Mouse (Mus musculus) CH12.LX (cell line): ENCODE results near the gene Fgf12. TPM values are rescaled to one million over a fixed set of nuclear protein-coding genes. Genes with fewer than 3 reads are reported as not detected.

Experiments used
- DNase-seq: peaks from one replicate; pipeline ENCODE4 v3.0.0-alpha.2; 2013; ENCODE audit errors: extremely low read depth
- H3K27ac ChIP-seq: 2 replicates; pipeline ENCODE4 v1.5.1; 2012; ENCODE audit warnings: low read depth, mild to moderate bottlenecking, control low read depth, moderate library complexity; ENCODE audit not compliant: insufficient read depth
- H3K27me3 ChIP-seq: replicated peaks from 2 replicates; pipeline ENCODE3; 2012; ENCODE audit warnings: inconsistent platforms
- H3K36me3 ChIP-seq, 2 experiments: replicated peaks in 1 of 2; 2 replicates each; pipeline versions ENCODE3 to v1.6.1; 2012; ENCODE audit warnings: inconsistent platforms in 1 of 2, low read length in 1 of 2, mild to moderate bottlenecking in 1 of 2, mixed read lengths in 1 of 2, moderate library complexity in 1 of 2; ENCODE audit not compliant: control insufficient read depth in 1 of 2, insufficient read depth in 1 of 2
- H3K4me1 ChIP-seq, 2 experiments: 2 replicates each; pipeline ENCODE4 v1.6.1; 2012; ENCODE audit warnings: inconsistent platforms in 1 of 2, moderate library complexity in 1 of 2; ENCODE audit not compliant: insufficient read depth in 2 of 2, control insufficient read depth in 1 of 2
- H3K4me2 ChIP-seq: 2 replicates; pipeline ENCODE4 v1.6.1; 2012; ENCODE audit warnings: low read depth, mild to moderate bottlenecking, control low read depth; ENCODE audit not compliant: poor library complexity, insufficient read depth, severe bottlenecking
- H3K4me3 ChIP-seq, 3 experiments: fragments of 150-350 bp in 1 of 3; sonication (generic) in 1 of 3; replicated peaks in 1 of 3; 2 replicates each; pipeline versions ENCODE3 to v1.5.1; 2011 to 2012; ENCODE audit warnings: low read depth in 2 of 3, low read length in 2 of 3, mild to moderate bottlenecking in 2 of 3, moderate library complexity in 2 of 3, control low read depth in 1 of 3, improper control_type of control experiment in 1 of 3, inconsistent platforms in 1 of 3, mixed read lengths in 1 of 3; ENCODE audit not compliant: poor library complexity in 1 of 3
- H3K79me2 ChIP-seq: replicated peaks from 2 replicates; pipeline ENCODE4 v1.6.1; 2012; ENCODE audit warnings: mild to moderate bottlenecking, moderate library complexity; ENCODE audit not compliant: control insufficient read depth, poor library complexity, insufficient read depth, severe bottlenecking; ENCODE audit errors: extremely low read depth
- H3K9ac ChIP-seq: 2 replicates; pipeline ENCODE4 v1.6.1; 2012; ENCODE audit warnings: low read depth, mild to moderate bottlenecking, control low read depth, moderate library complexity; ENCODE audit not compliant: insufficient read depth
- H3K9me3 ChIP-seq: replicated peaks from 2 replicates; pipeline ENCODE3; 2012; ENCODE audit warnings: low read length, inconsistent platforms, mixed read lengths
- BHLHE40 ChIP-seq: IDR thresholded peaks from 2 replicates; pipeline ENCODE4 v1.6.1; 2011; ENCODE audit warnings: mild to moderate bottlenecking, low read depth, low read length, improper control_type of control experiment
- CHD2 ChIP-seq: IDR thresholded peaks from 2 replicates; pipeline ENCODE4 v1.6.1; 2011; ENCODE audit warnings: low read length, improper control_type of control experiment
- ELF1 ChIP-seq: IDR thresholded peaks from 2 replicates; pipeline ENCODE4 v1.6.1; 2014; ENCODE audit warnings: low read depth, mild to moderate bottlenecking, inconsistent platforms, low read length, improper control_type of control experiment
- JUN ChIP-seq: IDR thresholded peaks from 2 replicates; pipeline ENCODE4 v1.6.1; 2011; ENCODE audit warnings: low read depth, mild to moderate bottlenecking, low read length, improper control_type of control experiment, moderate library complexity; ENCODE audit not compliant: insufficient read depth
- JUND ChIP-seq: conservative IDR thresholded peaks from 2 replicates; pipeline ENCODE4 v1.6.1; 2011; ENCODE audit warnings: low read depth, low read length, improper control_type of control experiment
- KAT2A ChIP-seq: IDR thresholded peaks from 2 replicates; pipeline ENCODE4 v1.6.1; 2012; ENCODE audit warnings: low read length, improper control_type of control experiment, inconsistent platforms; ENCODE audit not compliant: insufficient replicate concordance
- MAFK ChIP-seq: IDR thresholded peaks from 2 replicates; pipeline ENCODE4 v1.6.1; 2011; ENCODE audit warnings: low read length, improper control_type of control experiment; ENCODE audit not compliant: insufficient replicate concordance
- MAX ChIP-seq: IDR thresholded peaks from 2 replicates; pipeline ENCODE4 v1.6.1; 2011; ENCODE audit warnings: low read length, improper control_type of control experiment
- MAZ ChIP-seq: IDR thresholded peaks from 2 replicates; pipeline ENCODE4 v1.6.1; 2012; ENCODE audit warnings: low read depth, mild to moderate bottlenecking, inconsistent platforms, low read length, improper control_type of control experiment, moderate library complexity
- MXI1 ChIP-seq: IDR thresholded peaks from 2 replicates; pipeline ENCODE4 v1.6.1; 2011; ENCODE audit warnings: mild to moderate bottlenecking, low read depth, low read length, improper control_type of control experiment
- MYC ChIP-seq: IDR thresholded peaks from 2 replicates; pipeline ENCODE4 v1.6.1; 2011; ENCODE audit warnings: low read depth, mild to moderate bottlenecking, improper control_type of control experiment, low read length
- PAX5 ChIP-seq: IDR thresholded peaks from 2 replicates; pipeline ENCODE4 v1.6.1; 2012; ENCODE audit warnings: low read length, inconsistent platforms, mixed read lengths
- RCOR1 ChIP-seq: conservative IDR thresholded peaks from 2 replicates; pipeline ENCODE4 v1.6.1; 2012; ENCODE audit warnings: low read depth, mild to moderate bottlenecking, inconsistent platforms, low read length, improper control_type of control experiment
- TCF12 ChIP-seq: IDR thresholded peaks from 2 replicates; pipeline ENCODE4 v1.6.1; 2014; ENCODE audit warnings: low read depth, mild to moderate bottlenecking, inconsistent platforms, low read length, improper control_type of control experiment
- ZC3H11A ChIP-seq: IDR thresholded peaks from 2 replicates; pipeline ENCODE4 v1.6.1; 2012; ENCODE audit warnings: low read depth, mild to moderate bottlenecking, inconsistent platforms, low read length, improper control_type of control experiment
- ZMIZ1 ChIP-seq: IDR thresholded peaks from 2 replicates; pipeline ENCODE4 v1.6.1; 2012; ENCODE audit warnings: low read depth, mild to moderate bottlenecking, inconsistent platforms, low read length, improper control_type of control experiment
- ZNF384 ChIP-seq: IDR thresholded peaks from 2 replicates; pipeline ENCODE4 v1.6.1; 2012; ENCODE audit warnings: low read depth, low read length, improper control_type of control experiment, inconsistent platforms
- dilution Hi-C: fragments of 300-500 bp; cut with MboI; formaldehyde crosslinking; loops from 2 replicates; pipeline ENCODE4 v1.14.3; 2020; ENCODE audit warnings: low sequenced_read_pairs; ENCODE audit not compliant: extremely low pct_unique_long_range_greater_than_20kb, extremely low pct_ligation_motif_present
- in situ Hi-C: fragments of 300-500 bp; cut with MboI; formaldehyde crosslinking; loops from 3 replicates; pipeline ENCODE4 v1.14.3; 2019; ENCODE audit warnings: low sequenced_read_pairs, low pct_ligation_motif_present, low pct_unique_long_range_greater_than_20kb, mixed read lengths
- polyA plus RNA-seq: library from polyadenylated mRNA; unstranded; fragments of >175 nt; gene quantifications from 2 replicates; pipeline ENCODE4 v1.2.1, GENCODE M21; 2012; ENCODE audit warnings: low read depth; ENCODE audit not compliant: insufficient read length
- total RNA-seq, 2 experiments: library from RNA; depleted of rRNA; stranded (reverse); fragments of 300-350 nt in 1 of 2; fragments of >200 nt in 1 of 2; gene quantifications; 2 replicates each; pipeline ENCODE4 v1.2.3; 2012 to 2014

Gene Fgf12
- total and polyA plus RNA-seq, 3 experiments, result not detected

- in situ Hi-C loops, result no loop called here
- TF ChIP-seq ZNF384, result no peak
- no peak for TF ChIP-seq PAX5
- no peak for TF ChIP-seq MXI1
- no peak for TF ChIP-seq ELF1
- dilution Hi-C loops, result no loop called here
- Histone ChIP-seq H3K4me1 (no peaks in the 10 kb centered on the region), H3K27ac (no peak overlapping the region), H3K9me3 (peaks cover 31% of the 10 kb centered on the region), H3K4me2 (no peak overlapping the region), H3K9ac (no peak overlapping the region), H3K36me3 (no peaks in the 10 kb centered on the region), H3K4me3 (no peak overlapping the region), H3K79me2 (no peaks in the 10 kb centered on the region), H3K27me3 (no peaks in the 10 kb centered on the region)
- DNase-seq, result no peak
Measured at GRCm38 (mm10) chr16:28630771-28631484, 121.9 kb downstream of the Fgf12 start.

GRCm38 (mm10) chr16:28626259-28626658 is 126.6 kb downstream of the Fgf12 start:
- Histone ChIP-seq H3K4me1 (no peaks in the 10 kb centered on the region), H3K9ac (no peak overlapping the region), H3K79me2 (no peaks in the 10 kb centered on the region), H3K4me3 (no peak overlapping the region), H3K9me3 (peaks cover 34% of the 10 kb centered on the region), H3K4me2 (no peak overlapping the region), H3K36me3 (no peaks in the 10 kb centered on the region), H3K27me3 (no peaks in the 10 kb centered on the region), H3K27ac (no peak overlapping the region)
- dilution Hi-C loops (no loop called here), in situ Hi-C loops (no loop called here)
- no peak for TF ChIP-seq ZC3H11A
- TF ChIP-seq MAX, result no peak
- no peak for TF ChIP-seq ZMIZ1
- no peak for TF ChIP-seq JUN
- no peak for TF ChIP-seq MAFK
- no peak for TF ChIP-seq JUND
- no peak for TF ChIP-seq CHD2
- no peak for TF ChIP-seq MAZ
- no peak for TF ChIP-seq RCOR1
- no peak for TF ChIP-seq MYC
- no peak for TF ChIP-seq BHLHE40
- no peak for TF ChIP-seq TCF12
- no peak for TF ChIP-seq KAT2A
- no peak for DNase-seq
